Mouse (Mus musculus): ENCODE data around the gene Atp1b2.
"Not testable (repeated sequence)": the region's sequence is repeated elsewhere in the genome, so short reads cannot be mapped to it uniquely, and the experiment has no call there.

Gene Atp1b2

GRCm38 (mm10) chr11:69605726-69606490, at the start of gene Atp1b2:
TSS of gene Atp1b2 (minus strand) at chr11:69605942.
- DNase-seq = peak; percentile 91

GRCm38 (mm10) chr11:69654760-69655159, 49.0 kb upstream of the Atp1b2 start:
- DNase-seq = no peak

DNA sequence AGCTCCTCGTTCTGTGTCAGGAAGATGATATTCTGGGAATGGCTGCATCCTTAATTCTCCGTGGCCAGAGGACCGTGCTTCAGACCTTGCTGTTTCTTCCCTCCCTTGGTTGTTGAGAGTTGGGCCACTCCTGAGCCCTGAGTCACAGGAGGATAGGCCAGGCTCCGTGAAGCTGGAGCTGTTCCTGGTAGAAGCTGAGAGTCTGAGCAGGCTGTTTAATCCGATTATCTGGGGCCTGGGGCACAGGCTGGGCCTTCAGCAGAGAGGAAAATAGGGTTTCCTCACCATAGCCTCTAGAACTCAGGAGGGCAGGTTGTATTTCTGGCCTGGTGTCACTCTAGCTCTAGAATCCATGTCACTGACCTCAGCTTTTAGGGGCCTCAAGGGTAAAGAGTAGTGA, 47.7 kb upstream of the Atp1b2 start:
- no peak for DNase-seq

DNA sequence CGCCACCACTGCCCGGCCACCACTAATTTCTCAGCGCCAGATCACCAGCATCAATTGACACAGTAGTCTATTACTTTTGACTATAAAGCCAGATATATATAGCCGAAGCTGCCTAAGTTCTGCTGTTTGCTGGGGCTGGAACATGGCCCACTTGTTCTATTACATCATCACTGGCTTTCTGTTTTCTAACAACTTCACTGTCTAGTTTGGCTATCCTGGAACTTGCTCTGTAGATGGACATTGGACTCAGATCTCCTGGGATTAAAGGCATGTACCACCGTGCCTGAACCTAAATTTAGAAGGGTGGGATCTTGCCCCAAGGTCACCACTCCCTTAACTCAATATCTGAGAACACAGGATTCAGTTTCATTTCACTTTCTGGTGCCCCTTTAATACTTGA, 40.1 kb upstream of the Atp1b2 start:
- no peak for DNase-seq

GRCm38 (mm10) chr11:69635471-69635870, 29.7 kb upstream of the Atp1b2 start:
- DNase-seq = peak; percentile 16

DNA sequence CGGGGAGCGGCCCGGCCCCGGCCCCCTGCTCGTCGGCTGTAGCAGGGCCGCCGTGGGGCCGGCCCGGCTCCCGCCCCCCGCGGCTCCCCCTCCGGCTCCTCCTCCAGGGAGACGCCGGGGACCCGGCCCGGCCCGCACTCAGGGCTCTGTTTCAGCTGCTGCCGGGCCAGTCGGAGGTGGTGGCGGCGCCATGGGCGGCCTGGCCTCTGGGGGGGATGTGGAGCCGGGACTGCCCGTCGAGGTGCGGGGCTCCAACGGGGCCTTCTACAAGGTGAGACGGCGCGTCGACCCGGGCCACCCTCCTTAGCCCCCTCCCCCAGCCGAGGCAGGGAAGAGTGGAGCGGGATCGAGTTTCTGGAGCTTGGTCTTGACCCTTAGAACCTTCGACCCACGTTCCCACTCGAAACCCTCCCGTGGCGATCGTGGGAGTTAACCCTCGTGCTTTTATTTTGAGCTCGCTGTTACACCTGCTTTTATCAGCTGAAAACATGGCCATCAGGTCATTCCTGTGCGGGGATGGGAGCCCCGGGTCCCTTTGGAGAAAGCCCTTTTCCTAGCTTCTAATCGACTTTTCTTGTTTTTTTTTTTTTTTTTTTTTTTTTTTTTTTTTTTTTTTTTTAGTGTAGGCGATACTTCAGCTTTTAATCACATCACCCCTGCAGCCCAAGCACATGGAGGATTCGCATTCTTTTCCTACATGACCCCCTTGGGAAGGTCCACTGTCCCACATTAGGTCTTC, 27.6 kb upstream of the Atp1b2 start:
- DNase-seq = peak; percentile 73

DNA sequence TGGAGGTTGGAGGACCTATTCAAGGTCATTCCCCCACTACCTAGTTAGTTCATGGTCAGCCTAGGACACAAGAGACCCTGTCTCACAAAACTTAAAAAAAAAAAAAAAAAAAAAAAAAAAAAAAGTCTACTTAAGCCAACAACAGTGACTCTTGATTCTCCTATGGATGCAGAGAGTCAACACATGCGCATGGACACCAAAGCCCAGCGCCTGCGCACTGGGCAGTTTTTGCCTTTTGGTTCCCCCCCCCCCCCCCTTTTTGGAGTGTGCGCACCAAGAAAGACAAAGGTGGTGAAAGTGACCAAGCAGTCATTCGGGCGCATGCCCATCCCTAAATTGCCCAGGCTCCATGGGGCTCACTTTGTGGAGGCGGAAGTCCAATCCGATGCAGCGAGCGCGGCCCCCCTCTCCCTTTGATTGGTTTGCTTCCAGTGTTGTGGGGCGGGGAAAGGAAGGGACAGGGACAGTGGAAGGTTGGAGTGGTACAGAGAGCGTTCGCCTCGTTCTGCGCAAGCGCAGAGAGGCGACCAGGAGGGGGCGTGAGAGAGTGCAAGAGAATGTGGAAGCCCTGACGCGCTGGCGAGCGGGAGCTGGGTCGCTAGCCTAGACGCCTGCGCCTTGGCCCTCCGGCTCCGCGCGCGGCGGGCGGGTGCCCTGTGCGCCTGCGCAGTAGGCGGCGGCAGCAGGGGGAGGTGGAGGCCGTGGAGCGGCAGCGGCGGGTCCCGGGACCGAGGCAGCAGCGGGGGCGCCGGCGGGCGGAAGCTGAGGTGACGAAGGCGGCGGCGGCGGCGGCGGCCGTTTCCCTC, 26.7 kb upstream of the Atp1b2 start, which contains the start of gene Fxr2:
Fxr2 (plus strand) TSS at position 707 of the 806 bp plus-strand sequence.
- peak; percentile 100 for DNase-seq

DNA sequence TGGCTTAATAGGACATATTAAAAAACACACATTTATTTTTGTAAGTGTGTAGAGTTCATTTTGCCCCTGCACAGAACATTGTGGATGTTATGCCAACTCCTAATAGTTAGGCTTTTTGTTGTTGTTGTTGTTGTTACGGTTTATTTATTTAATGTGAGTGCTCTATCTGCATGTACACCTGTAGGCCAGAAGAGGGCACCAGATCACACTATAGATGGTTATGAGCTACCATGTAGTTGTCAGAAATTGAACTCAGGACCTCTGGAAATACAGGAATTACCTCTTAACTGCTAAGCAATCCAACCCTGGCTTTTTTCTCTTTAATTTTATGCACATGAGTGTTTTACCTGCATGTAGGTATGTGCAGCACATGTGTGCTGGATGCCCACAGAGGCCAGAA, 24.1 kb upstream of the Atp1b2 start:
- DNase-seq = peak; percentile 62

DNA sequence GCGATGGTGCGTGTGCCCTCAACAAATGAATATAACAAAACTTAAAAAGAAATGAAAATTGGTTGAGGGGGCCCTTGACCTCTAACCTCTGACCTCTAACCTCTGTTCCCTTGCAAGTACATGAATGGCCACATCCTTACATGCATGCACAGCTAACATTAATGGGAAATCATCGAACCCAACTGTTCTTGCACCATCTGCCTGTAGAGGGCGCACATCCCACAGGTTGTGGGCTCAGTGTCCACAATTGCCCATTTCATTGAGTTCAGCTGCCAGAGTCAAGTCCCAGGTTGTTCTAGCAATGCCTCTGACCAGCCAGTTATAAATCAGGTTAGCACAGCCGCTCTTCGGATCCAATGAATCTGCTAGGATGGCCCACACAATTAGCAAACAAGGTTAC, 22.5 kb upstream of the Atp1b2 start:
- peak; percentile 90 for DNase-seq

DNA sequence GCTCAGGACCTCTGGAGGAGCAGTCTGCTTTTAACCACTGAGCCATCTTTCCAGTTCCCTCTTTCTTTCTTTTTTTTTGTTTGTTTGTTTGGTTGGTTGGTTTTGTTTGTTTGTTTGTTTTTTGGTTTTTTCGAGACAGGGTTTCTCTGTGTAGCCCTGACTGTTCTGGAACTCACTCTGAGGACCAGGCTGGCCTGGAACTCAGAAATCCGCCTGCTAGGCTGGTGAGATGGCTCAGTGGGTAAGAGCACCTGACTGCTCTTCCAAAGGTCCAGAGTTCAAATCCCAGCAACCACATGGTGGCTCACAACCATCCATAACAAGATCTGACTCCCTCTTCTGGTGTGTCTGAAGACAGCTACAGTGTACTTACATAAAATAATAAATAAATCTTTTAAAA, 18.6 kb upstream of the Atp1b2 start:
- not testable (repeated sequence) for DNase-seq

DNA sequence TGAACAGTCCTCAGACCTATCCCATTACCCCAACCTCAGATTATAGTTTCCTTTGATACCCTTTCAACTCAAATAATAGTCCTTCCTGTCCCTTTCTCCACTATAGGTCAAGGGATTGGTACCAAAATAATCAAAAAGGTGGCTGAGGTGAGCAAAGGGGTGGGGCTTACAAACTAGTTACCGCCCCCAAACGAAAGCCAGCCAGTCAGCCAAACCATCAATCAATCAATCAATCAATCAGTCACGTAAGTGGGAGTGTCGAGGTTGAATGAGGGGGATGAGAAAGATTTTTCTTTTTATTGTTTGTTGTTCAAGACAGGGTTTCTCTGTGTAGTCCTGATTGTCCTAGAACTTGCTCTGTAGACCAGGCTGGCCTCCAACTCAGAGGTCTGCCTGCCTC, 17.3 kb upstream of the Atp1b2 start:
- no peak for DNase-seq

GRCm38 (mm10) chr11:69622406-69622805, 16.7 kb upstream of the Atp1b2 start:
- peak; percentile 73 for DNase-seq

DNA sequence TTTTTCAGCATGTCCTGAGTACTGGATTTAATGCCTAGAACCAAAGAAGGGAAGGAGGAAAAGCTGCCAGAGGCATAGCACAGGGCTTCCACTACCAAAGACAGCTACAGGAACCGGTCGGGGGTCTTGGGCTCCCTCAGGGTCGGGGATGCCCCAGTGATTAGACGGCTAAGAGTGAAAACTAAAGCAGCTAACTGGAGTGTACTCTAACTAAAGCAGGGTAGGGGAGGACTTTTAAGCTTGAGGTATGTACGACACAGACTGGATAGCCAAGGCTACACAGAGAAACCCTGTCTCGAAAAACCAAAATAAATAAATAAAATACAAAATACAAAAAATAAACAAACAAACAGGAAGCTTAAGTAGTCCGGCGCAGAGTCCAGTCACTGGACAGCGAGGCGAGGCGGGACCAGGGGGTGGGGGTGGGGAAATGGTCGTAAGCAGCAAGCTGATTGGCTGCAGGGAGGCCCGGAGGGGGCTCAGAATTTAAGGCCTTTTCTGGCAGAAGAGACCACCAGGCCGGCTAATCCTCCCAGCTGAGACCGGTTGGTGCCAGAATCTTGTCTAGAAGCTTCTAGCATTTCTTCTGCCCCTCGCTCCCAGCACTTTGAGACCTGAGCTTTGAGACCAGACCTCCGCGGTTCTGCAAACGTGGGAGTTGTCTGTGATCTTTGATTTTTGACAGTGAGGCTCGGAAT, 16.0 kb upstream of the Atp1b2 start, which contains the start of gene Sat2:
Sat2 (plus strand) TSS at position 454 of the 698 bp plus-strand sequence.
- DNase-seq = peak; percentile 65

DNA sequence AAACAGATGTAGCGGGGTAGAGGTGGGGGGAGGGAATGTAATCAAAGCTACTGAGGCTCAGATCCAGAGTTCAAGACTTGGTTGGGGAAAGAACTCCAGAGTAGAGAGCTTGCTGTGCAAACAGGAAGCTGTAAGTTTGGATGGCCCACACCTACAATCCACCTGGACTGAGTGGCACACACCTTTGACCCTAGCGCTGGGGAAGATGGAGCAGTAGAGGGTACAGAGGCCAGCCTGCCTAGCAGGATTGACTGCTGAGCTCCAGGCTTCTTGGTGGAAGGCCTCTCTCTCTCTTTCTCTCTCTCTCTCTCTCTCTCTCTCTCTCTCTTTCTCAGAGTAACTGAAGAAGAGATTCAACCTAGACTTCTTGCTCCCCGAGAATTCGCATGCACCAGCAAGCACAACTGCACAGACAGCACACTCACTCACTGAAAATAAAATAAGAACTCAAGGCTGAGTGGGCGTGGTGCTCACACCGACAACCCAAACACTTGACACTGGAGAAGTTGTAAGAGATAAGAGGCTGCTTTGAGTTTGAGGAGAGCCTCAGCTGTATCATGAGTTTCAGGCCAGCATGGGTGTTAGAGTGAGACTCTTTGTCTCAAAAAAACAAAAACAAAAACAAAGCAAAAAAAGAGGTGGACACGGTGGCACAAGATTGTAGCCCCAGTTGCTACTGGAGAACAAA, 14.8 kb upstream of the Atp1b2 start:
- no peak for DNase-seq

DNA sequence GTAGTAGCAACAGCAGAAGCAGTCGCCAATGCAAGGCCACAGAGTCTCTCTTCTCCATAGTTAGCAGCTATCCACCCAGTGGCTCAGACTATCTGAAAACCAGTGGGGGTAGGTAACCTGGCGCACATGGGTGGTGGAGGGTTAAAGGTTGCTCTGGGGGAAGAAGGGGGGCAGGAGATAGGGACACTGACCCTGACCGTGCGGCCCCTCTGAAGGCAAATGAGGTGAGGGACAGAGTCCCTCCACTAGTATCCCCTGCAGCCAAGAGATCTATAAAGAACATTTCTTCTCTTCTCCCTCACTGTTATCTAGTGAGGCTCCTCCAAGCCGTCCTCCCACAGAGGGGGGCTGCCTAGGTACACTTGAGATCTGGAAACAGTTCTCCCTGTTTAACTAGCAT, 12.1 kb upstream of the Atp1b2 start, which contains the start of gene Shbg:
Shbg (minus strand) TSS at position 101 of the 400 bp plus-strand sequence.
- DNase-seq = no peak

GRCm38 (mm10) chr11:69616781-69617180, 11.0 kb upstream of the Atp1b2 start:
- no peak for DNase-seq

GRCm38 (mm10) chr11:69614257-69614588, 8.5 kb upstream of the Atp1b2 start:
- not testable (repeated sequence) for DNase-seq

DNA sequence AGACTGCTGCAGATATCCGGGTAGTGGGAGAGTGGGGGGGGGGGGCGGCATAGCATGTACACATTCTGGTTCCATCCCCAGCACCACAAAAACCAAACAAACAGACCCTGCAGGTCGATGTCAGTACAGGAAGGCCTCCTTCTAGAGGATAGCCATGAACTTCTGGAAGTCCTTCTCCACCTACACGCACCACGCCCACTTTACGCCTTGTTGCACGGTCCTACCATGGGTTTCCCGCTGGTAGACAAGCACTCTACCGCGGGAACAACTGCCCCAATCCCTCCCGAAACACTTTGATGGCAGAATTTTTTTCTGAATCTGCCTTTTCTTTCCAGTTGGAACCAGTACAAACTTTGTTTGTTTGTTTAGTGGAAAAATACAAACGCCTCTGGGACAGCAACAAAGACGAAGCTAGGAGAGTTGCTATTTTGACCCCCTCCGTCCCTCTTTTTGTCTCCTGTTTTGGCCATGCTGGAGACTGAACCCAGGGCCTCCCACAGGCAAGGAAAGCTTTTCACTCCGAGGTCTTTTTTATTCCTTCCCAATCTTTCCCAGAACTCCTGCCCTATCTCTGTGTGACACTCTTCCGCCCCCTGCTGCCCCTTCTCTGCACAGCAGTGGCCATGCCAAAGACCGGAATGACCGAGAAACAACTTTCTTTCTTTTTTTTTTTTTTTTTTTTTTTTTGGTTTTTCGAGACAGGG, 8.0 kb upstream of the Atp1b2 start:
- DNase-seq = peak; percentile 91

GRCm38 (mm10) chr11:69610899-69611298, 5.2 kb upstream of the Atp1b2 start:
- no peak for DNase-seq

DNA sequence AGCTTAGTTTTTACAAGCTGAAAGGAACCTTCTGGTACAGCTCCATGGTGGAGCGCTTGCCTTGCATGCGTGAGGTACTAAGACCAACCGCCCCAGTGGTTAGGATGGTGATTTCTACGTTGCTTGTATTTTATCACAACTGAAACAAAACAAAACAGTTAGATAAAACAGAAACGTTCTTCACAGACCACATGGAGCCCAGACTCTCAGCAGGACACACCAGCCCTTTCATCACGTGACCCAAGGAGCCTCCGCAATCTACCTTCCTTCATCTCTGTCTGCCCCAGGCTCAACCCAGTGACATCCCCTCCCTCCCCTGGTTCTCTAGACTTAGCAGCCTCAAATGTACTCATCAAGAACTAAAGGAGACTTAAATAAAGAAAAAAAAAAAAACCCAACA, 3.7 kb upstream of the Atp1b2 start:
- no peak for DNase-seq

- DNase-seq = no peak
These were observed 2.8 kb upstream of the Atp1b2 start for GRCm38 (mm10) chr11:69608525-69608924.

Data from cerebellum, adult 9-10 months (tissue).